Comparison of ENCODE assay signal across 10 mouse cellular contexts in genomic region chr5:17576069-17576468, GRCm38 (mm10). TPM values are rescaled to one million over a fixed set of nuclear protein-coding genes. Genes with fewer than 3 reads are reported as not detected.
DNase-seq lines count a peak whose midpoint lies in the region; ATAC-seq and TF ChIP-seq lines count a peak whose summit lies in the region.
"Had no signal": no experiment of that assay in that cellular context is flagged by ENCODE, and none has a peak within 500 bp of the region (broad histone marks: within the 10 kb centered on the region; RNA-seq: fewer than 3 reads in every experiment).

No protein-coding gene starts in this region.

- H3K27me3 ChIP-seq in kidney, embryonic 14.5 days (ENCODE audit: control insufficient read depth, insufficient read depth, low read length): no peaks in the 10 kb centered on the region
- no peaks in the 10 kb centered on the region for H3K27me3 ChIP-seq in forebrain, postnatal 0 days (ENCODE audit: insufficient read depth, low read length)
- H3K27me3 ChIP-seq in thymus, adult 2 months (ENCODE audit: control insufficient read depth, insufficient read depth, low read length): no peaks in the 10 kb centered on the region

- peak overlapping the region; percentile 67 for H3K4me2 ChIP-seq in kidney, embryonic 14.5 days (replicated peaks; ENCODE audit: low read depth, low read length)
- peak overlapping the region; percentile 82 for H3K4me2 ChIP-seq in forebrain, postnatal 0 days (ENCODE audit: low read depth)

- no peaks in the 10 kb centered on the region; the same call in 1 of the 2 replicates for H3K36me3 ChIP-seq in kidney, embryonic 14.5 days (ENCODE audit: control insufficient read depth, insufficient read depth, low read length)
- H3K36me3 ChIP-seq in forebrain, postnatal 0 days (ENCODE audit: insufficient read depth): no peaks in the 10 kb centered on the region
- H3K36me3 ChIP-seq in thymus, adult 2 months (ENCODE audit: control insufficient read depth, insufficient read depth, low read length): no peaks in the 10 kb centered on the region

- H3K27ac ChIP-seq in kidney, embryonic 14.5 days (ENCODE audit: low read depth, low read length): no peak overlapping the region
- no peak overlapping the region for H3K27ac ChIP-seq in forebrain, postnatal 0 days (ENCODE audit: low read depth, low read length)
- no peak overlapping the region for H3K27ac ChIP-seq in thymus, adult 2 months (ENCODE audit: control insufficient read depth, insufficient read depth, low read length)

- H3K4me1 ChIP-seq in kidney, embryonic 14.5 days (ENCODE audit: control insufficient read depth, insufficient read depth, low read length): no peaks in the 10 kb centered on the region
- no peaks in the 10 kb centered on the region for H3K4me1 ChIP-seq in forebrain, postnatal 0 days (ENCODE audit: insufficient read depth)
- H3K4me1 ChIP-seq in thymus, adult 2 months (replicated peaks; ENCODE audit: control insufficient read depth, insufficient read depth, low read length): no peaks in the 10 kb centered on the region

- WGBS in kidney, embryonic 14.5 days: 51% methylated on average over 2 of the region's 2 CpGs
- WGBS in forebrain, postnatal 0 days: 48% methylated on average over 2 of the region's 2 CpGs
- 62% methylated on average over 2 of the region's 2 CpGs for WGBS in thymus, adult 2 months

- TF ChIP-seq CTCF in forebrain, postnatal 0 days (IDR thresholded peaks at IDR 0.05; ENCODE audit: low read depth): no peak
- no peak for TF ChIP-seq CTCF in thymus, adult 2 months (IDR thresholded peaks at IDR 0.05; ENCODE audit: borderline replicate concordance, control insufficient read depth, extremely low read depth, insufficient read depth, low read length, poor library complexity)

- H3K4me3 ChIP-seq in kidney, embryonic 14.5 days (ENCODE audit: low read length): peak overlapping the region; percentile 68
- H3K4me3 ChIP-seq in forebrain, postnatal 0 days (ENCODE audit: low read depth, low read length): peak overlapping the region; percentile 66
- H3K4me3 ChIP-seq in thymus, adult 2 months (ENCODE audit: control insufficient read depth, insufficient read depth, low read length): no peak overlapping the region

- no peak for DNase-seq in kidney, postnatal 10 days
- DNase-seq in adrenal gland, adult 8-10 months: peak; percentile 70
- DNase-seq in forebrain, postnatal 0 days: no peak
- DNase-seq in mesoderm, embryonic 11.5 days (ENCODE audit: low read depth, low spot score): peak; percentile 25
- DNase-seq in retina, postnatal 1 day: no peak
- no peak for DNase-seq in thymus, adult 2 months
- no peak for DNase-seq in layer of hippocampus, postnatal 14 days (ENCODE audit: low spot score in 2 of 2)
- DNase-seq: cerebellum, postnatal 10 days; layer of hippocampus, postnatal 36 days had no signal

- no peak for TF ChIP-seq POLR2A in thymus, adult 2 months (IDR thresholded peaks at IDR 0.05; ENCODE audit: control insufficient read depth, extremely low read depth, insufficient read depth, low read length, poor library complexity)

- no peaks in the 10 kb centered on the region for H3K9me3 ChIP-seq in kidney, embryonic 14.5 days (ENCODE audit: control insufficient read depth, low read length)
- H3K9me3 ChIP-seq in forebrain, postnatal 0 days (ENCODE audit: low read length): no peaks in the 10 kb centered on the region

- ATAC-seq in kidney, embryonic 14.5 days (ENCODE audit: low FRiP score, low TSS enrichment): no peak
- no peak for ATAC-seq in forebrain, postnatal 0 days

- peak overlapping the region; percentile 65 for H3K9ac ChIP-seq in kidney, embryonic 14.5 days (ENCODE audit: low read depth, low read length)
- H3K9ac ChIP-seq in forebrain, postnatal 0 days: no peak overlapping the region

RNA-seq across cellular contexts. Expression of gene Sema3c, which starts 2.0 kb away (rescaled TPM):
- 69.5 and 103 TPM in 2 replicates for polyA plus RNA-seq in kidney, embryonic 14.5 days (2014; fragmentation: Nextera tagmentation; extraction: Ambion mirVana)
- 10 to 100 TPM in 2 of 4 experiments, 1 to 10 TPM in 2; 5.0 to 12.5 (median 9.1) TPM for total RNA-seq in adrenal gland, adult 8-10 months (2022)
- 44.7 and 53.7 TPM in 2 replicates for total RNA-seq in forebrain, postnatal 0 days (2014; rRNA removed)
- 16.9 and 21.6 TPM in 2 replicates for polyA plus RNA-seq in forebrain, postnatal 0 days (2015; fragmentation: Nextera tagmentation; extraction: Ambion mirVana)
- 0.56 and 1.2 TPM in 2 replicates for polyA plus RNA-seq in thymus, adult 2 months (2012; rRNA removed)
- 10 to 100 TPM; 48.7 to 52.1 TPM for total RNA-seq in layer of hippocampus, postnatal 14 days (2021)

Comparison
In these comparisons a context has a peak if more than half of its experiments do, and no peak if none do; other contexts are left out.
1. DNase-seq: peak in adrenal gland, adult 8-10 months (single experiment) and mesoderm, embryonic 11.5 days (single experiment); none in kidney, postnatal 10 days (single experiment), forebrain, postnatal 0 days (single experiment), retina, postnatal 1 day (single experiment), thymus, adult 2 months (single experiment) and layer of hippocampus, postnatal 14 days (0 of 2).